Mouse (Mus musculus) CH12.LX (cell line): ENCODE results near the gene Mcm8. TPM values are rescaled to one million over a fixed set of nuclear protein-coding genes. Genes with fewer than 3 reads are reported as not detected.

ENCODE experiments used
- DNase-seq: peaks from one replicate; pipeline ENCODE4 v3.0.0-alpha.2; 2013; ENCODE audit errors: extremely low read depth
- H3K27ac ChIP-seq: 2 replicates; pipeline ENCODE4 v1.5.1; 2012; ENCODE audit warnings: low read depth, mild to moderate bottlenecking, control low read depth, moderate library complexity; ENCODE audit not compliant: insufficient read depth
- H3K27me3 ChIP-seq: replicated peaks from 2 replicates; pipeline ENCODE3; 2012; ENCODE audit warnings: inconsistent platforms
- H3K36me3 ChIP-seq, 2 experiments: replicated peaks in 1 of 2; 2 replicates each; pipeline versions ENCODE3 to v1.6.1; 2012; ENCODE audit warnings: inconsistent platforms in 1 of 2, low read length in 1 of 2, mild to moderate bottlenecking in 1 of 2, mixed read lengths in 1 of 2, moderate library complexity in 1 of 2; ENCODE audit not compliant: control insufficient read depth in 1 of 2, insufficient read depth in 1 of 2
- H3K4me1 ChIP-seq, 2 experiments: 2 replicates each; pipeline ENCODE4 v1.6.1; 2012; ENCODE audit warnings: inconsistent platforms in 1 of 2, moderate library complexity in 1 of 2; ENCODE audit not compliant: insufficient read depth in 2 of 2, control insufficient read depth in 1 of 2
- H3K4me2 ChIP-seq: 2 replicates; pipeline ENCODE4 v1.6.1; 2012; ENCODE audit warnings: low read depth, mild to moderate bottlenecking, control low read depth; ENCODE audit not compliant: poor library complexity, insufficient read depth, severe bottlenecking
- H3K4me3 ChIP-seq, 3 experiments: fragments of 150-350 bp in 1 of 3; sonication (generic) in 1 of 3; replicated peaks in 1 of 3; 2 replicates each; pipeline versions ENCODE3 to v1.5.1; 2011 to 2012; ENCODE audit warnings: low read depth in 2 of 3, low read length in 2 of 3, mild to moderate bottlenecking in 2 of 3, moderate library complexity in 2 of 3, control low read depth in 1 of 3, improper control_type of control experiment in 1 of 3, inconsistent platforms in 1 of 3, mixed read lengths in 1 of 3; ENCODE audit not compliant: poor library complexity in 1 of 3
- H3K79me2 ChIP-seq: replicated peaks from 2 replicates; pipeline ENCODE4 v1.6.1; 2012; ENCODE audit warnings: mild to moderate bottlenecking, moderate library complexity; ENCODE audit not compliant: control insufficient read depth, poor library complexity, insufficient read depth, severe bottlenecking; ENCODE audit errors: extremely low read depth
- H3K9ac ChIP-seq: 2 replicates; pipeline ENCODE4 v1.6.1; 2012; ENCODE audit warnings: low read depth, mild to moderate bottlenecking, control low read depth, moderate library complexity; ENCODE audit not compliant: insufficient read depth
- H3K9me3 ChIP-seq: replicated peaks from 2 replicates; pipeline ENCODE3; 2012; ENCODE audit warnings: low read length, inconsistent platforms, mixed read lengths
- BHLHE40 ChIP-seq: IDR thresholded peaks from 2 replicates; pipeline ENCODE4 v1.6.1; 2011; ENCODE audit warnings: mild to moderate bottlenecking, low read depth, low read length, improper control_type of control experiment
- CTCF ChIP-seq, 2 experiments: IDR thresholded peaks in 1 of 2; conservative IDR thresholded peaks in 1 of 2; 2 replicates each; pipeline ENCODE4 v1.5.1; 2011 to 2012; ENCODE audit warnings: low read depth in 2 of 2, low read length in 2 of 2, improper control_type of control experiment in 1 of 2, inconsistent platforms in 1 of 2, mild to moderate bottlenecking in 1 of 2, moderate library complexity in 1 of 2
- ELF1 ChIP-seq: IDR thresholded peaks from 2 replicates; pipeline ENCODE4 v1.6.1; 2014; ENCODE audit warnings: low read depth, mild to moderate bottlenecking, inconsistent platforms, low read length, improper control_type of control experiment
- EP300 ChIP-seq: IDR thresholded peaks from 2 replicates; pipeline ENCODE4 v1.6.1; 2011; ENCODE audit warnings: low read length, improper control_type of control experiment
- IRF4 ChIP-seq: IDR thresholded peaks from 2 replicates; pipeline ENCODE4 v1.6.1; 2014; ENCODE audit warnings: low read depth, mild to moderate bottlenecking, inconsistent platforms, low read length, improper control_type of control experiment
- JUND ChIP-seq: conservative IDR thresholded peaks from 2 replicates; pipeline ENCODE4 v1.6.1; 2011; ENCODE audit warnings: low read depth, low read length, improper control_type of control experiment
- KAT2A ChIP-seq: IDR thresholded peaks from 2 replicates; pipeline ENCODE4 v1.6.1; 2012; ENCODE audit warnings: low read length, improper control_type of control experiment, inconsistent platforms; ENCODE audit not compliant: insufficient replicate concordance
- MAFK ChIP-seq: IDR thresholded peaks from 2 replicates; pipeline ENCODE4 v1.6.1; 2011; ENCODE audit warnings: low read length, improper control_type of control experiment; ENCODE audit not compliant: insufficient replicate concordance
- MAX ChIP-seq: IDR thresholded peaks from 2 replicates; pipeline ENCODE4 v1.6.1; 2011; ENCODE audit warnings: low read length, improper control_type of control experiment
- MAZ ChIP-seq: IDR thresholded peaks from 2 replicates; pipeline ENCODE4 v1.6.1; 2012; ENCODE audit warnings: low read depth, mild to moderate bottlenecking, inconsistent platforms, low read length, improper control_type of control experiment, moderate library complexity
- MEF2A ChIP-seq: IDR thresholded peaks from 2 replicates; pipeline ENCODE4 v1.6.1; 2014; ENCODE audit warnings: low read depth, mild to moderate bottlenecking, inconsistent platforms, low read length, improper control_type of control experiment, borderline replicate concordance
- MXI1 ChIP-seq: IDR thresholded peaks from 2 replicates; pipeline ENCODE4 v1.6.1; 2011; ENCODE audit warnings: mild to moderate bottlenecking, low read depth, low read length, improper control_type of control experiment
- NRF1 ChIP-seq: IDR thresholded peaks from 2 replicates; pipeline ENCODE4 v1.6.1; 2014; ENCODE audit warnings: low read depth, mild to moderate bottlenecking, inconsistent platforms, low read length, improper control_type of control experiment, moderate library complexity
- POLR2A ChIP-seq: IDR thresholded peaks from 2 replicates; pipeline ENCODE4 v1.6.1; 2011; ENCODE audit warnings: low read depth, mild to moderate bottlenecking, improper control_type of control experiment, low read length
- RAD21 ChIP-seq: IDR thresholded peaks from 2 replicates; pipeline ENCODE4 v1.6.1; 2011; ENCODE audit warnings: low read depth, mild to moderate bottlenecking, low read length, improper control_type of control experiment, moderate library complexity
- TBP ChIP-seq: conservative IDR thresholded peaks from 2 replicates; pipeline ENCODE4 v1.6.1; 2011; ENCODE audit warnings: low read depth, low read length, improper control_type of control experiment
- UBTF ChIP-seq: IDR thresholded peaks from 2 replicates; pipeline ENCODE4 v1.6.1; 2012; ENCODE audit warnings: low read depth, mild to moderate bottlenecking, inconsistent platforms, low read length, improper control_type of control experiment, moderate library complexity
- USF1 ChIP-seq: IDR thresholded peaks from 2 replicates; pipeline ENCODE4 v1.6.1; 2014; ENCODE audit warnings: low read depth, mild to moderate bottlenecking, inconsistent platforms, low read length, improper control_type of control experiment
- USF2 ChIP-seq: conservative IDR thresholded peaks from 2 replicates; pipeline ENCODE4 v1.6.1; 2011; ENCODE audit warnings: low read depth, low read length, improper control_type of control experiment
- ZC3H11A ChIP-seq: IDR thresholded peaks from 2 replicates; pipeline ENCODE4 v1.6.1; 2012; ENCODE audit warnings: low read depth, mild to moderate bottlenecking, inconsistent platforms, low read length, improper control_type of control experiment
- ZKSCAN1 ChIP-seq: IDR thresholded peaks from 2 replicates; pipeline ENCODE4 v1.6.1; 2012; ENCODE audit warnings: low read depth, inconsistent platforms, low read length, improper control_type of control experiment, borderline replicate concordance
- ZMIZ1 ChIP-seq: IDR thresholded peaks from 2 replicates; pipeline ENCODE4 v1.6.1; 2012; ENCODE audit warnings: low read depth, mild to moderate bottlenecking, inconsistent platforms, low read length, improper control_type of control experiment
- ZNF384 ChIP-seq: IDR thresholded peaks from 2 replicates; pipeline ENCODE4 v1.6.1; 2012; ENCODE audit warnings: low read depth, low read length, improper control_type of control experiment, inconsistent platforms
- dilution Hi-C: fragments of 300-500 bp; cut with MboI; formaldehyde crosslinking; loops from 2 replicates; pipeline ENCODE4 v1.14.3; 2020; ENCODE audit warnings: low sequenced_read_pairs; ENCODE audit not compliant: extremely low pct_unique_long_range_greater_than_20kb, extremely low pct_ligation_motif_present
- in situ Hi-C: fragments of 300-500 bp; cut with MboI; formaldehyde crosslinking; loops from 3 replicates; pipeline ENCODE4 v1.14.3; 2019; ENCODE audit warnings: low sequenced_read_pairs, low pct_ligation_motif_present, low pct_unique_long_range_greater_than_20kb, mixed read lengths
- polyA plus RNA-seq: library from polyadenylated mRNA; unstranded; fragments of >175 nt; gene quantifications from 2 replicates; pipeline ENCODE4 v1.2.1, GENCODE M21; 2012; ENCODE audit warnings: low read depth; ENCODE audit not compliant: insufficient read length
- total RNA-seq, 2 experiments: library from RNA; depleted of rRNA; stranded (reverse); fragments of 300-350 nt in 1 of 2; fragments of >200 nt in 1 of 2; gene quantifications; 2 replicates each; pipeline ENCODE4 v1.2.3; 2012 to 2014

The Mcm8 gene
- total and polyA plus RNA-seq, 3 experiments = 24.6 to 26.9 (median 24.7) TPM

GRCm38 (mm10) chr2:132867521-132867920, 51.6 kb downstream of the Mcm8 start:
- Histone ChIP-seq H3K27me3 (no peaks in the 10 kb centered on the region), H3K79me2 (no peaks in the 10 kb centered on the region), H3K4me1 (peaks cover 0 to 7% of the 10 kb centered on the region in 2 experiments; a peak in 2 of 4 replicates), H3K36me3 (peaks cover 29 to 46% of the 10 kb centered on the region in 2 experiments), H3K4me2 (no peak overlapping the region), H3K9me3 (no peaks in the 10 kb centered on the region), H3K9ac (no peak overlapping the region), H3K27ac (no peak overlapping the region), H3K4me3 (no peak overlapping the region)
- TF ChIP-seq ELF1 (no peak), IRF4 (no peak), TBP (no peak), KAT2A (no peak), JUND (no peak), BHLHE40 (no peak), ZKSCAN1 (no peak), USF1 (no peak), RAD21 (no peak), CTCF (conservative IDR thresholded peaks at IDR 0.05 in 1 of 2, IDR thresholded peaks at IDR 0.05 in 1 of 2; ENCODE audit: low read depth in 2 of 2, low read length in 2 of 2) (no peak), ZC3H11A (no peak), MAFK (no peak), EP300 (no peak), MXI1 (no peak), MAZ (no peak)
- in situ Hi-C loops = no loop called here
- DNase-seq = no peak
- dilution Hi-C loops = no loop called here

- Histone ChIP-seq H3K9me3 (no peaks in the 10 kb centered on the region), H3K79me2 (no peaks in the 10 kb centered on the region), H3K4me3 (no peak overlapping the region), H3K36me3 (peaks cover 18 to 27% of the 10 kb centered on the region in 2 experiments), H3K27me3 (peaks cover under 1% of the 10 kb centered on the region), H3K4me1 (peaks cover 0 to 7% of the 10 kb centered on the region in 2 experiments; a peak in 2 of 4 replicates), H3K27ac (no peak overlapping the region)
- no peak for TF ChIP-seq USF2
- no peak for TF ChIP-seq KAT2A
- TF ChIP-seq ZMIZ1 = no peak
- TF ChIP-seq MEF2A = no peak
- no peak for TF ChIP-seq ELF1
- TF ChIP-seq POLR2A = no peak
- TF ChIP-seq NRF1 = no peak
- TF ChIP-seq ZNF384 = no peak
- TF ChIP-seq UBTF = no peak
- TF ChIP-seq BHLHE40 = no peak
- no peak for TF ChIP-seq MAX
- TF ChIP-seq, all 38 proteins: peak for 0
- H3K9ac ChIP-seq = no peak overlapping the region
- in situ Hi-C loops (no loop called here), dilution Hi-C loops (no loop called here)
- H3K4me2 ChIP-seq = no peak overlapping the region
- DNase-seq = no peak
Measured at GRCm38 (mm10) chr2:132869682-132870081, 53.7 kb downstream of the Mcm8 start.
